14 mouse cellular contexts compared by ENCODE assay signal in genomic region chr9:69769091-69769948, GRCm38 (mm10). TPM values are rescaled to one million over a fixed set of nuclear protein-coding genes. Genes with fewer than 3 reads are reported as not detected.
DNase-seq lines count a peak whose midpoint lies in the region; ATAC-seq and TF ChIP-seq lines count a peak whose summit lies in the region.
"Had no signal": no experiment of that assay in that cellular context is flagged by ENCODE, and none has a peak within 500 bp of the region (broad histone marks: within the 10 kb centered on the region; RNA-seq: fewer than 3 reads in every experiment).

No protein-coding gene starts in this region.

- H3K27ac ChIP-seq in forebrain, embryonic 16.5 days (ENCODE audit: low read length): no peak overlapping the region
- H3K27ac ChIP-seq in midbrain, embryonic 12.5 days (replicated peaks): no peak overlapping the region
- H3K27ac ChIP-seq in gastrocnemius, adult 2 months: no peak overlapping the region

- peak; percentile 77 for ATAC-seq in forebrain, embryonic 16.5 days
- ATAC-seq in midbrain, embryonic 12.5 days (ENCODE audit: low FRiP score, low read depth): no peak

- H3K27me3 ChIP-seq in forebrain, embryonic 16.5 days (replicated peaks; ENCODE audit: control insufficient read depth, insufficient read depth, low read length): peaks cover 83% of the 10 kb centered on the region
- peaks cover 85% of the 10 kb centered on the region for H3K27me3 ChIP-seq in midbrain, embryonic 12.5 days

- peak; percentile 4 for DNase-seq in thymus, postnatal 0 days (ENCODE audit: low spot score)
- no peak for DNase-seq in thymus, postnatal 36 days
- DNase-seq in gastrocnemius, adult 2 months: no peak
- no peak for DNase-seq in frontal cortex, postnatal 36 days (ENCODE audit: low spot score in 2 of 2)
- DNase-seq in kidney, postnatal 4 days: no peak
- no peak for DNase-seq in cerebellum, postnatal 25 days
- DNase-seq: kidney, adult 11 months; right cerebral cortex, postnatal 4 days had no signal

- no peak for TF ChIP-seq CTCF in gastrocnemius, adult 2 months (IDR thresholded peaks at IDR 0.05)

- WGBS in forebrain, embryonic 16.5 days: 1% methylated on average over 36 of the region's 36 CpGs
- under 1% methylated on average over 36 of the region's 36 CpGs for WGBS in midbrain, embryonic 12.5 days

- intact Hi-C loops in gastrocnemius, adult 2 months (cut with DNase I): no loop called here

- no peaks in the 10 kb centered on the region for H3K9me3 ChIP-seq in forebrain, embryonic 16.5 days (ENCODE audit: control insufficient read depth, low read length)
- no peaks in the 10 kb centered on the region for H3K9me3 ChIP-seq in midbrain, embryonic 12.5 days
- H3K9me3 ChIP-seq: heart, embryonic 12.5 days had no signal

- no peak overlapping the region for H3K4me3 ChIP-seq in forebrain, embryonic 16.5 days (replicated peaks; ENCODE audit: low read length)
- H3K4me3 ChIP-seq in midbrain, embryonic 12.5 days: peak overlapping the region; percentile 27
- H3K4me3 ChIP-seq in gastrocnemius, adult 2 months: no peak overlapping the region
- H3K4me3 ChIP-seq: heart, embryonic 12.5 days had no signal

- no peak overlapping the region for H3K4me2 ChIP-seq in forebrain, embryonic 16.5 days (ENCODE audit: low read length)
- H3K4me2 ChIP-seq in midbrain, embryonic 12.5 days (replicated peaks): peak overlapping the region; percentile 71
- H3K4me2 ChIP-seq: heart, embryonic 12.5 days had no signal

- H3K36me3 ChIP-seq in forebrain, embryonic 16.5 days (ENCODE audit: control insufficient read depth, insufficient read depth): no peaks in the 10 kb centered on the region
- no peaks in the 10 kb centered on the region for H3K36me3 ChIP-seq in midbrain, embryonic 12.5 days
- H3K36me3 ChIP-seq: heart, embryonic 12.5 days had no signal

- H3K4me1 ChIP-seq in forebrain, embryonic 16.5 days (replicated peaks; ENCODE audit: control insufficient read depth, insufficient read depth, low read length): peaks cover 8% of the 10 kb centered on the region
- peaks cover 56% of the 10 kb centered on the region for H3K4me1 ChIP-seq in midbrain, embryonic 12.5 days

- no peak overlapping the region for H3K9ac ChIP-seq in forebrain, embryonic 16.5 days (replicated peaks; ENCODE audit: low read depth, low read length)
- H3K9ac ChIP-seq in midbrain, embryonic 12.5 days (replicated peaks): no peak overlapping the region
- H3K9ac ChIP-seq: heart, embryonic 12.5 days had no signal

RNA-seq across cellular contexts. Expression of gene Foxb1, which starts 8.6 kb away (rescaled TPM):
- polyA plus RNA-seq in thymus, postnatal 0 days (2015; fragmentation: Nextera tagmentation; extraction: Ambion mirVana): 0.51 and 0.70 TPM in 2 replicates
- polyA plus RNA-seq in forebrain, embryonic 16.5 days (2015; fragmentation: Nextera tagmentation; extraction: Ambion mirVana): 0.21 and 0.86 TPM in 2 replicates
- 7.3 and 8.0 TPM in 2 replicates for polyA plus RNA-seq in midbrain, embryonic 12.5 days (2016; fragmentation: Nextera tagmentation; extraction: Ambion mirVana)
- total RNA-seq in gastrocnemius, adult 2 months (2021): not detected
- total RNA-seq: common myeloid progenitor, adult 5-6 weeks had no signal
- polyA plus RNA-seq: frontal cortex, adult 2 months; heart, embryonic 12.5 days; lung, embryonic 16.5 days had no signal
